Mouse (Mus musculus) cerebellum, adult 11 months (tissue): ENCODE measurements around the gene Lrba.

Experiments used
- DNase-seq: peaks from one replicate; pipeline ENCODE4 v3.0.0; 2022

Gene Lrba

GRCm38 (mm10) chr3:86561023-86561344 is 336.5 kb downstream of the Lrba start:
- no peak for DNase-seq

DNA sequence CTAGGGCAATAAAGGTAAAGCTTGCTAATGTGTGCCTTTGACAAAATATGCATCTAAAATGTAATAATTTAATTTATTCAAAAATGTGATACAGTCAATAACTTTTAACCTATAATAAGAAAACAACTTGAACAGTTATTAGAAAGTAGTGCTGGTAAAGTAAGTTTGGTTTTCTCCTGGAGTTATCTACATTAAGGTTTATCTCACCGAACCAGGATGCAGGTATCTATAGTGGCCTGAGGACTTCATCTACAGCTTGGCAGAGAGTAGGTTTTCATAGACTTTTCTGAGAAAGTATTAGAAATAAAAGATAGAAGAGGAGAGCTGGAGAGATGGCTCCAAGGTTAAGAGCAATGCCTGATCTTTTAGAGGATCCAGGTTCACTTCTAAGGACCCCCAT is 336.9 kb downstream of the Lrba start:
- DNase-seq, result no peak

- DNase-seq, result no peak
These were observed 342.8 kb downstream of the Lrba start for GRCm38 (mm10) chr3:86567312-86567711.

- no peak for DNase-seq
These were observed 347.0 kb downstream of the Lrba start for GRCm38 (mm10) chr3:86571518-86571917.

DNA sequence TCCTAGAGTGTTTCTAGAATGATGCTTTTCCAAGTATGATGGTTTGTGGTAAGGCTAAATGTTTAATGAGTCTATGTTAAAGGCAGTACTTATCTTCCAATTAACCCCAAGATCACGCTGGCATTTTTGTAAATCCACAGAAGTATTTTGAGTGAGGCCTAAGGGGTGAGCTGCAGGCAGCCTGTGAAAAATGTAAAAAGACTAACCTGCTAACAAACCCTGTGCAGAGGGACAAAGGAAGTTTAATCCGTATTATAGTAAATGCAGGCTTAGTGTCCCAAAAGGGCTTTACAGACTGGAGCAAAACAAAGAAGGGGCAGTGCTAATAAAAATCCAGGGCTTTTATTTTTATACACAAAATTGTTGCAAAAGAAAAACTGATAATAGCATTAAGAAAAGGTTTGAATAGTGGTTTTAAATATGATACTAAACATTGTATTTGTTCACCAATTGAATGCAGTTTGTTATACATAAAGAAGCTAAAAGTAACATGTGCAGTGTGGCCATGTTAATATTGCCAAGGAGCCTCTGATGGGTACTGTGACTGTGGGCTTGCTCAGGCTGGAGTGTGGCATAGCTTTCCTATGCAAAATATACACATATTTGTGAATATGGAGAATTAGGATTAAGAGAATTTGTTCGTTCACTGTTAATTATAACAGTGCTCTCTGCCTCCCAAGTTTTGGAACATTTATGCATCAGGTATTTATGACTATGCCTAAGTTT is 348.2 kb downstream of the Lrba start:
- no peak for DNase-seq

GRCm38 (mm10) chr3:86575312-86575711 is 350.8 kb downstream of the Lrba start:
- DNase-seq, result no peak

GRCm38 (mm10) chr3:86602284-86602683 is 377.8 kb downstream of the Lrba start:
- DNase-seq, result no peak

GRCm38 (mm10) chr3:86605775-86606174 is 381.3 kb downstream of the Lrba start:
- DNase-seq, result no peak

- DNase-seq, result no peak
These were observed 402.7 kb downstream of the Lrba start for GRCm38 (mm10) chr3:86627008-86627743.

DNA sequence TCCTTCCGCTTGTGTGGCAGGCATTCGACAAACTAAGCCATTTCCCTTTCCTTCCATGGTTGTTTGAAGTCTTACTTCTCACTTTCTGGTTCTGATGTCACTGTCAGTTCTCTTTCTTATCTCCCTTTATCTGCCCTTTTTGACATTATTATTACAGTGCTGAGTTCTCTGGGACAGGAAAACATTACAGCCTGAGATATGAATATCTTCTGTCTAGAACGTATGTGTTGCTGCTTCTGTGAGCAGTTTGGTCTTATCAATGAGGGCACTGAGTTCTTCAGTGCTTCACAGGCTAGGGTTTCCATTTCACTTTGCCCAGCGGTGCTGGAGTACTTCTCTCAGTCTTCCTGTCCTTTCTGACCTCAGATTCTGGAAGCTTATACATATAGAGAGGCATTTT is 404.9 kb downstream of the Lrba start:
- DNase-seq, result no peak

DNA sequence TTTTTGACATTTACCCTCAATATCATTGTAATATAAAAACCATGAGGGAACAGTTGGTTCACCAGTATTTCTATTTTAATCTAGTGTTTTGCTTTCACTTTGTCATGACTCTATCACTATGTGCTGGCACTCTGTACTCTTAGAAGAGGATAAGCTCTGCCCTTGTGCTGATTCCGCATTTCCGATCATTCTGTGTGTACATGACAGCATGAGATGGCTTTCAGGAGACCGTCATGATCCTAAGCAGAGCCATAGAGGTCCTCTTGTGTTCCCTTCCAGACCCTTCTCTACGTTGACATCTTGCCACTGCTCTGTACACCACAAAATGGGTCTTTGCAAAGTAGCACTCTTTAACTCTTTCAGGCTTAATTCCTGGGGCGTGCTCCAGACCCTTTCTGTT is 411.0 kb downstream of the Lrba start:
- no peak for DNase-seq

GRCm38 (mm10) chr3:86635940-86636339 is 411.5 kb downstream of the Lrba start:
- DNase-seq, result no peak

- no peak for DNase-seq
These were observed 414.3 kb downstream of the Lrba start for GRCm38 (mm10) chr3:86638552-86639348.

DNA sequence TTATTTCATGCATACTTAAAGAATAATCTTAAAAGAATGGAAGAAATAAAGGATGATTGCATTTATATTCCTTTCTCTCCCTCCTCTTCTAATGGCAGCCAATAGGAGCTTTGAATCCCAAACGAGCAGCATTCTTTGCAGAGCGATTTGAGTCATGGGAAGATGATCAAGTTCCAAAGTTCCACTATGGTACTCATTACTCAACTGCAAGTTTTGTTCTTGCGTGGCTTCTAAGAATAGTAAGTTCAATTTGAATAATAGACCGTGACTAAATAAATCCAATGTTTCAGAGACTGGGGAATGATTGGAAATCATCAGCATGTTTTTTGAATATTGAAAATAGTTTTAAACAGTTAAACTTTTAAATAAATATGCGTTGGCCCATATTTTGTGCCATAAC is 416.9 kb downstream of the Lrba start:
- no peak for DNase-seq

- DNase-seq, result no peak
These were observed 417.3 kb downstream of the Lrba start for GRCm38 (mm10) chr3:86641796-86642195.

- DNase-seq, result no peak
These were observed 422.3 kb downstream of the Lrba start for GRCm38 (mm10) chr3:86646771-86647170.

DNA sequence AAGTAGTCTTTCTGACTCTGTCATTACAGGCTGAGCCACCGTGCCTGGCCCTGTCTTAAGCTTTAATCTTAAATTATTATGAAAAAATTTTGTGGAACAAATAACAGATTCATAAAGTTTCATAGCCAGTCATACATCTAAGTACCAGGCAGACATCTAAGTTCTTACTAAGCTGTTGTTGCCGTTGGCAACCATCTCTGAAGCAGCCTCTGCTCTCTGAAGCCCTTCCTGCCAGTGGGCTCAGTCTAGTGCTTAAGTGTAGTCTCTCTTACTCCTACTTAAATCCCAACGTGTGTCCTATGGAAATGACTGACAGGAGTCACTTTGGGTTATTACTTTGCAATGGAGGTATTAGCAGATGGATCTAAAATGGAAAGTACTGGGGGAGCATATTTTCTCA is 426.5 kb downstream of the Lrba start:
- DNase-seq, result no peak

DNA sequence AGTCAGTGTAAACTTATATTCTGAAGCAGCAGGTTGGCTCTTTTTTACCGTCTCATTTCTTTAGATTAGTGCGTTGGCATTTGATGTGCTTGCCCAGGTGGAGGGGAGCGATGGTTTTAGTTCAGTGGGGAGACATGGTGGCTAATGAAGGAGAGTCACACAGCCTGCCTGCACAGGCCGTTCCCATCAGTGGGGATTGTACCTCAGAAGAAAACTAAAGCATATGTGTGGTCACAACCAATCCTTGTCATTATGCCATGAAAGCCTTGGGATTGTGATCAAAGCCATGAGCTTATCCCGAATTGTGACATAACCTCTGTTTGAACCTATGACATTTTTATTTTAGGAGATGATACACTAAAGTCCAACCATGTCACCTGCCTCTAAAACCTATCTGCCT is 434.8 kb downstream of the Lrba start:
- DNase-seq, result no peak

DNA sequence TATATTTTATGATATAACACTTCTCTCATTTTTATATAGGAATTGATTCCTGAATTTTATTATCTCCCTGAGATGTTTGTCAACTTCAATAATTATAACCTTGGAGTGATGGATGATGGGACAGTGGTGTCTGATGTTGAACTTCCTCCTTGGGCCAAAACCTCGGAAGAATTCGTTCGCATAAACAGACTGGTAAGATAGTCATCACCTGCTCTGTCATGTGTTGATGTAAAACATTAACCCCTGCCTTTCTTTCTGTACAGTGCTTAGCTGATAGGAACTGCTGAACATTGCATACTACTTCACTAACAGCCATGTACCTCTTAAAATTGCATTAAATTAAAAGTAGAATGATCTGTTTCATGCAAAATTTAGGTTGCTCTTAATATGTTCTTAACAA is 439.9 kb downstream of the Lrba start:
- no peak for DNase-seq

- no peak for DNase-seq
These were observed 443.7 kb downstream of the Lrba start for GRCm38 (mm10) chr3:86668146-86668545.

DNA sequence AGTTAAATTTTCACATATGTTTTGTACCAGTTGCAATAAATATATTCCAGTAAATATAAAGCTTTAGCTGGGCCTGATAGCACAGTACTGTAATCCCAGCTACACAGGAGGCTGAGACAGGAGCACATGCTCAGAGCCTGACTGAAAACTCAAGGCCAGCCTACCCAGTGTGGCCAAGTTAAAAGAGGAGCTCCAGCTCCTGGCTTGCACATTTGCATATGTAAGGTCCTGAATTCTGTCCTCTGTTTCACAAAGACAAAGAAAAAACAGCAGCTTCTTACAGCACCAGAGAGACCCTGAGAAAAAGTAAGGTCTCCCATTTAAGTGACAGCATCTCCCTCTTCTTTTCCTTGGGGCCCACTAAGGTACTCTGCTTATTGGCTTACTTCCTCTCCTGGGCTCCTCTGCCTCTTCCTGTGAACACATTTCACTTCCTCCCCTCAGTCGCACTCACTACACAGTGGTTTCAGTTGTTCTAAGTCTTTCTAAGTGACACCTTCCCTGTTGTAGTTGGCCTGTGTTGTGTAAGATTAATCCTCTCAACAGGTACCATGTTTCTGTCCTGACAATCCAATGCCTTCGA is 453.2 kb downstream of the Lrba start:
- no peak for DNase-seq

DNA sequence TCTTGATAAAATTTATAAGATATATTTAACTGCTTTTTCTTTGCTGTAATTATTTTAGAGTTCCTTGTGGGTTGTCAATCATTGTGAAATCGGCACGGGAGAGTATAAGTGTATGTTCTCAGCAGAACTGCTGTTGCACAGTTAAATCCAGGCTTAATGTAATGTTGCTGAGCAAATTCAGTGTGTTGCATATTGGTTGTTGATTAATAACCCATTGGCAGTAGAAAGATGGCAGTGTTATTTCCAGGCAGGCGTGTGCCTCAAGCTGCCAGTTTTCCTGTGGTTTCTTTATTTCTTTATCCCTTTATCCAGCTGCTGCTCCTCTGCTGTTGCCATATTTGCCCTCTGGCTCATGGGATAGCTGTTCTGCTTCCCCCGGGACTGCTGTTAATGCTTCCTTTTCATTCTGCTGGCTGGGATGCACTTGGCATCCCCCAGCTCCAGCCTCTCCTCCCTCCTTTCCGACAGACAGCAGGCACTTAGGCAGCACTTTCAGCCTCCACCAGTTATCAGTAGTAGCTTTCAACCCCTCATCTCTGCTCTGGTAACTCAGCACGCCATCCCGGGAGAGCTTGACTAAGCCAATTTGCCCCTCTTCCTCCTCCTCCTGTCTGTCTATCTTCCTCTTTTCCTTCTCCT is 463.2 kb downstream of the Lrba start:
- DNase-seq, result peak; percentile 13

DNA sequence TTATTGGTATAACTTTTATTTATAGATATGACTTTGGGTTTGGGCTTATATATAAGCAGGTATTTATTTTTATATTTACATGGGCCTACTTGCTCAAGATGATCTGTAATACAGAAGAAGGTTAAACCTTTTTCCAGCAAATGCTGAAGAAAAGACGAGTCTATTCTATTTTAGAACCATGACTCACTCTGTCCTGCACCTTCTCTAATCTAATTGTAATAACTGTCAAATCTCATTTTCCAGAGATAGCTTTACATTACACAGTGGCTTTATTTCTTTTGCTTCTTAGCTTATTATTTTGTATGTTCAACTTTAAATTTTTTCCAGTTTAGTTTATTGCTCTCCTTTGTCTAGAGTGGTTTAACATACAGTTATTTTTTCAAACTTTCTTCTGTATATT is 464.0 kb downstream of the Lrba start:
- DNase-seq, result no peak
